Mouse (Mus musculus) forebrain, embryonic 11.5 days (tissue): ENCODE data around the gene Nudt3. TPM values are rescaled to one million over a fixed set of nuclear protein-coding genes. Genes with fewer than 3 reads are reported as not detected.

ENCODE experiments used
- ATAC-seq: fragments of 200-750 bp; cut with Nextera tagmentation; replicated peaks from 2 replicates; pipeline ENCODE4 v1.8.0; 2017; ENCODE audit warnings: moderate TSS enrichment; ENCODE audit not compliant: low FRiP score
- DNase-seq: peaks from one replicate; pipeline ENCODE4 v3.0.0-alpha.2; 2017; ENCODE audit warnings: low spot score
- H3K27ac ChIP-seq: fragments of 300-500 bp; sonication (generic); 2 replicates; pipeline ENCODE4 v1.5.1; 2014; ENCODE audit warnings: low read depth, low read length
- H3K27me3 ChIP-seq: fragments of 300-500 bp; sonication (generic); 2 replicates; pipeline ENCODE4 v1.6.1; 2014; ENCODE audit warnings: mild to moderate bottlenecking, low read length, mixed read lengths; ENCODE audit not compliant: control insufficient read depth, insufficient read depth
- H3K36me3 ChIP-seq: fragments of 300-500 bp; sonication (generic); 2 replicates; pipeline ENCODE4 v1.6.1; 2014; ENCODE audit warnings: mild to moderate bottlenecking, low read length, moderate library complexity, mixed read lengths; ENCODE audit not compliant: control insufficient read depth, insufficient read depth
- H3K4me1 ChIP-seq: fragments of 300-500 bp; sonication (generic); replicated peaks from 2 replicates; pipeline ENCODE4 v1.6.1; 2014; ENCODE audit warnings: low read length, mixed read lengths; ENCODE audit not compliant: control insufficient read depth, insufficient read depth
- H3K4me2 ChIP-seq: fragments of 300-500 bp; sonication (generic); 2 replicates; pipeline ENCODE4 v1.6.1; 2014; ENCODE audit warnings: low read depth, mild to moderate bottlenecking, low read length, moderate library complexity, mixed read lengths; ENCODE audit not compliant: severe bottlenecking
- H3K4me3 ChIP-seq: fragments of 300-500 bp; sonication (generic); 2 replicates; pipeline ENCODE4 v1.5.1; 2014; ENCODE audit warnings: low read depth, low read length
- H3K9ac ChIP-seq: fragments of 300-500 bp; sonication (generic); 2 replicates; pipeline ENCODE4 v1.6.1; 2014; ENCODE audit warnings: low read length
- H3K9me3 ChIP-seq: fragments of 300-500 bp; sonication (generic); 2 replicates; pipeline ENCODE4 v1.6.1; 2016; ENCODE audit warnings: low read length, mixed read lengths; ENCODE audit not compliant: control insufficient read depth
- WGBS: fragments of 180-500 bp; shearing (Covaris S2); extraction: QIAGEN DNeasy Blood & Tissue Kit; methylation state at CpG from one replicate; pipeline ENCODE4 v1.1.7; 2014; 5-methylcytosine and 5-hydroxymethylcytosine counted together
- polyA plus RNA-seq: library from polyadenylated mRNA; unstranded; fragments of >200 nt; fragmentation: Nextera tagmentation; extraction: Ambion mirVana; gene quantifications from 2 replicates; pipeline ENCODE4 v1.2.1, GENCODE M21; 2014

Gene Nudt3
- polyA plus RNA-seq, 1 experiment from 2014 or later = 50.5 TPM

DNA sequence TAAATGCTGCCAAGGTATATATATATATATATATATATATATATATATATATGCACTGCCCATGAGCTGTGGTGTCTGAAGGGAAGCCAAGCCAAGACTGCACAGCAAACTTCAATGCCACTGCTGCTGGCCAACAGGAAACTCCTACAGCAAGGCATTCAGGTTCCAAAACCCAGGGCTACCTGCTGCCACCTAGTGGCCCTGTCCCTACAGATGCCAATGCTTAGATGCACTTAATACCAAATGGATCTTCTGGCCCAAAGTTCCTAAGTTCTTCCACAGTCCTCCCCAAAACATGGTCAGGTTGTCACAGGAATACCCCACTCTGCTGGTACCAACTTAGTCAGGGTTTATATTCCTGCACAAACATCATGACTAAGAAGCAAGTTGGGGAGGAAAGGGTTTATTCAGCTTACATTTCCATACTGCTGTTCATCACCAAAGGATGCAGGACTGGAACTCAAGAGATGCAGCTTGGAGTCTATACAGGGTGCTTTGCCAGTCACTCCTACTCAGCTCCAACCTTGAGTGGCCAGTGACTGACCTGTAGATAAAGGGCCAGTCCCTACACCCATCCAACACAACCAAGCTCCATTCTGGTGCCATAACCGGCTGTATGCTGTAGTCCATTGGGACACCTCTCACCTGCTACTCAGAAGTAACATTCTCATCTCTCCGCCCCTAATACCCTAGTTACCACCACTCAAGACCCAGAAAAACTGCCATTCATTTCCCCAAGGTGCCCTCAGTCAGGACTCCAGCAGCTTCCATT lies 6.1 kb upstream of the Nudt3 start:
- Histone ChIP-seq H3K9ac (no peak overlapping the region), H3K4me2 (no peak overlapping the region), H3K9me3 (no peaks in the 10 kb centered on the region), H3K27ac (no peak overlapping the region), H3K4me3 (no peak overlapping the region), H3K4me1 (peaks cover 7% of the 10 kb centered on the region; the same call in 1 of the 2 replicates), H3K36me3 (peaks cover 27% of the 10 kb centered on the region), H3K27me3 (no peaks in the 10 kb centered on the region)
- 73% methylated on average over 2 of the region's 2 CpGs for WGBS
- DNase-seq = peak; percentile 89
- ATAC-seq = 0 out of 2 replicates have a peak, but pooled peaks have one; percentile 11

DNA sequence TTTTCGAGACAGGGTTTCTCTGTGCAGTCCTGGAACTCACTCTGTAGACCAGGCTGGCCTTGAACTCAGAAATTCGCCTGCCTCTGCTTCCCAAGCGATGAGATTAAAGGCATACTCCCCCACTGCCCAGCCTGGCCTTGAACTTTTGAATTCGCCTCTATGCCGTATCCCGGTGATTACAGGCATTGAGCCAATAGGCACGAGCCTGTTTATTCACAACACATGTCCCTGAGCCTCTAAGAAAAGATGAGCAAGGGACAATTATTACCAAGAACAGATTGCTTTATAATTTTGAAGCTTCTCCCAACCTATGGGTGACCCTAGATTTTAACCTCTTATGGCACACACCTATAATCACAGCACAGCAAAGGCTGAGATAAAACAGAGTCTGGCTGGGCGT lies 5.1 kb upstream of the Nudt3 start:
- ATAC-seq (no peak), DNase-seq (no peak)
- Histone ChIP-seq H3K27ac (no peak overlapping the region), H3K36me3 (peaks cover 26% of the 10 kb centered on the region), H3K9ac (no peak overlapping the region), H3K4me1 (peaks cover 5% of the 10 kb centered on the region; the same call in 1 of the 2 replicates), H3K27me3 (no peaks in the 10 kb centered on the region), H3K4me2 (no peak overlapping the region), H3K4me3 (no peak overlapping the region), H3K9me3 (no peaks in the 10 kb centered on the region)
- WGBS = 90% methylated on average over 8 of the region's 8 CpGs

DNA sequence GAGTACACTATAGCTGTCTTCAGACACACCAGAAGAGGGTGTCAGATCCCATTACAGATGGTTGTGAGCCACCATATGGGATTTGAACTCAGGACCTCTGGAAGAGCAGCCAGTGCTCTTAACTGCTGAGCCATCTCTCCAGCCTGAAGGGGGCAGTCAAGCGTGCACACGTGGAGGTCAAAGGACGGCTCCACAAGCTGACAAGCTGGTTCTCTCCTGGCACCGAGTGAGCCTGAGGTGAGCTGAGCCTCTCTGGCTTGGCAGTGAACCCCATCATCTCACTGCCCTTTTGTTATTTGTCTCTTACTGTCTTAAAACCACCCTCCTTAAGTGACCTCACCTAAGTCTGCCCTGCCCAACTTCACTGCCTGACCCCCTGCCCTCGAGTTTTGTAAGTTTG lies 4.2 kb upstream of the Nudt3 start:
- ATAC-seq = no peak
- H3K4me2 ChIP-seq = no peak overlapping the region
- H3K4me1 ChIP-seq = no peaks in the 10 kb centered on the region; the same call in 1 of the 2 replicates
- no peak overlapping the region for H3K27ac ChIP-seq
- whole genome bisulfite sequencing = 37% methylated on average over 5 of the region's 5 CpGs
- H3K9ac ChIP-seq = no peak overlapping the region
- H3K9me3 ChIP-seq = no peaks in the 10 kb centered on the region
- no peak for DNase-seq
- peaks cover 19% of the 10 kb centered on the region for H3K36me3 ChIP-seq
- no peak overlapping the region for H3K4me3 ChIP-seq
- H3K27me3 ChIP-seq = no peaks in the 10 kb centered on the region

DNA sequence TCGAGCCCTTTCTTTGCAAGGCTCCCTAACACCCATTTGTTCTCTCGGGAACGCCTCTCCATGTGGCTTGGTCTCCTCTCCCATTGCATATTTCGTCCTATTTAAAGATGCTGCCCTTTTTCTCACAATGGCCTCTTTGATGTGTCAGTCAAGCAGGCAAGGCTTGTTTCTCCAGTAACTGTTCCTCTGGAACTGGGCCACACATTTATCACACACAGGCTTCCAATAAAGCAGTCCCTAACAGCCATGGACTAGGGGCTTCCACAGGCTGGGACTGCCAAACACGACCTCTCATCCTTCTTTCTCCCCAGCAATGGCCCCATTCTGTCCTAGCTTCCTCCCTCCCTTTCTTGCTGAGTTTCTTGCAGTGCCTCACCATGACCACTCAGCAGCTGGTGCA lies 3.4 kb upstream of the Nudt3 start:
- Histone ChIP-seq H3K4me3 (no peak overlapping the region), H3K9me3 (no peaks in the 10 kb centered on the region), H3K4me1 (no peaks in the 10 kb centered on the region; the same call in 1 of the 2 replicates), H3K36me3 (peaks cover 12% of the 10 kb centered on the region), H3K27me3 (no peaks in the 10 kb centered on the region), H3K4me2 (no peak overlapping the region), H3K27ac (no peak overlapping the region), H3K9ac (no peak overlapping the region)
- DNase-seq (no peak), ATAC-seq (no peak)
- WGBS = 36% methylated on average over 5 of the region's 5 CpGs

DNA sequence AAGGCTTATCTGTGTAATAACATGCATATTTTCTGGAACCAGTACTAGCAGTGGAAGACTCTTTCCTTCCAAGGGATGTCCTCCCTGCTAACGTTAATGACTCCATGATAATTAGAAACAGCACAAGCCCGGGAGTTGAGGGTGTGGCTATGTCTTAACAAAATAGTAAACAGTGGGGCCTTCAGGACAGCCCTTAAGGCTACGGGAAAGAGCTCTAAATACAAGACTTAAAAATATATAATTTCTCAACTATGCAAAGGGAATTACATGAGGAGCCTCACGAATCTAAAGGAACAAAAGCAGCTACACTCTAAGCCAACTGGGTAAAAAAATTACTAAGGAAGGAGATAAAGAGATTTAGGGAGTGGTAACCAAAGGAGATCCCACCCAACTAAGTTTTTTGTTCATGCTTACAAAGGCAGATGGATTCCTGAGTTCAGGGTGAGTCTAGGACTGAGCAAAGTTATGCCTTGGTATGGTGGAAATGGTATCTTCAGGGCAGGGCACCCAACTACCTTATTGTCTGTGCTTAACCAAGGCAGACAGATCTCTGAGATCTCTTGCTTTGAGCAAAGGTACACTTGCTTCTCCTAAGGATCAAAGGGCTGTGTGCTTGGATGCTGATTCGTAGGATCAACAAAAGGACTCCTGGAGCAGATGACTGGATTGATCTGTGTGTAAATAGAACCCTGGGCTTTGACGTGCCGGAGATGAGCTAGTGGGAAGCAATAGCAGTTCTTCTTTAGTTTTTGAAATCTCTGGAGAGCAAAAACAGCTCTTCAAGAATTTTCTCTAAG lies 2.4 kb upstream of the Nudt3 start:
- no peak overlapping the region for H3K4me2 ChIP-seq
- peaks cover 5% of the 10 kb centered on the region; the same call in 1 of the 2 replicates for H3K4me1 ChIP-seq
- DNase-seq (no peak), ATAC-seq (no peak)
- 38% methylated on average over 7 of the region's 7 CpGs for WGBS
- no peak overlapping the region for H3K27ac ChIP-seq
- H3K27me3 ChIP-seq = no peaks in the 10 kb centered on the region
- no peaks in the 10 kb centered on the region for H3K9me3 ChIP-seq
- H3K36me3 ChIP-seq = peaks cover 2% of the 10 kb centered on the region; the same call in 1 of the 2 replicates
- no peak overlapping the region for H3K4me3 ChIP-seq
- no peak overlapping the region for H3K9ac ChIP-seq

DNA sequence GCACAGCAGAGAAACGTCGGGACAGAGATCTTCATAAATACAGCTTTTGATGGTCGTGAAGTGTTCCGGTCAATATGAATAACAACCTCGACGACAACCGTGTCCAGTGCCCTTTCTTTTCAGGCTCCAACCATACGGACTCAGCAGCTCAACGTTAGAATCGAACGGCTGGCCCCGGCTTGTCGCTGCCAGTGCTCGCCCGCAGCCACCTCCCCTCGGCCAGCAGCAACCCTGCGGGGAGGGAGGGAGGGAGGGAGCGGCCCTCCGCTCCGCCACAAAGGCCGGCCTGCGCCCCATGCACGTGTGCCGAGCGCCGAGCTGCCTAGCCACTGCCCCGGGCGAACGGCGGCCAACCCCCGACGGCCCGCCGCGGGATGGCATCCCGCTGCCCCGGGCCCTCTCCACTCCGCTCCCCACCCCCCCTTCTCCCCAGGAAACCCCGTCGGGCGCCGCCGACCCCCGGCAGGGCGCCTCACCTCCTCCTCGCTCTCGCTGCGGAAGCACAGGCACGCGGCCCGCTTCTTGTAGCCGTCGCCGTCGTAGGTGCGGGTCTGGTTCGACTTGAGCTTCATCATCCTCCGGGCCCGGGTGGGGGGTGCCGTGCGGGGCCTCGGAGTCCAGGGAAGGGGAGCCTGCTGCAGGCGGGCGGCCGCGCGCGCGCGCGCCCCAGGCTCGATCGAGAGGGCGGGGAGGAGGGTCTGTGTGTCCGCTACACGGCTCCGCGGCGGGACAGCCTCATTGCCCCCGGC lies 510 bp downstream of the Nudt3 start:
- Histone ChIP-seq H3K27me3 (no peaks in the 10 kb centered on the region), H3K4me1 (peaks cover 8% of the 10 kb centered on the region; the same call in 1 of the 2 replicates)
- under 1% methylated on average over 61 of the region's 80 CpGs for WGBS

DNA sequence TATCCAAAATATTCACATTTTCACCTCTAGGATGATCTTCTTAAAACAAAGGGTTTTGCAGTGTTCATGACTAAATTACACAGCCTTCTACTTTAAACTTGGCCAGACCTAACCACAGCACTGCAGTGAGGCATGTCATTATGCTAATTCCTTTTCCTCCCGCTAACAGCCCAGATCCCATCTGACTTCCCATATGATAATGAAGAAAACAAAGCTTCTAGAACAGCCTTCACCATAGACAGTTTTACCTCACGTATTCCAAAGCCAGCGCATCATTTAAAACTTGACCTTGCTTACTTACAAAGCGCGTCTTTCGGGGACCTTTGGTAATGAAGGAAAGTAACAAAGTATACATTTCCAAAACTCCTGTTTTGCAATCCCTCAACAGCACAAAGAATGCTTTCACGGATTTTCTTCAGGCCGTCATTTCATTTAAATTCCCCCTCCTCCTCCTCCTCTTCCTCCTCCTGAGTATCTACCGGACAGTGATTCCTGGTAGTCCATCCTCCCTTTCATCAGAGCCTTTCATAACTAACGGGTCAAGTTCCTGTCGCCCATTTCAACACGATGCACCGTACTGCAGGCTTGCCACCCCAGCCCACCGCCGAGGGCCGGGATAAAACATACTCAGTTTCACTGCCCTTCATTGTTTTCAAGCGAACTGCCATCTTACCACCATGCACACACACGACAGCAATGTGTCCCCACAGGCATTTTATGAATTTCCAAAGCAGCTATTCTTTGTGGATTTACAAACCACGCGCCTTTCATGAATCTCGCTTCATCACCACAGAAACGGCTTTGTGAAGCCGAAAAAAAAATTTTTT lies 1.4 kb downstream of the Nudt3 start:
- no peaks in the 10 kb centered on the region for H3K27me3 ChIP-seq
- peaks cover 3% of the 10 kb centered on the region; the same call in 1 of the 2 replicates for H3K9me3 ChIP-seq
- H3K4me1 ChIP-seq = peaks cover 8% of the 10 kb centered on the region; the same call in 1 of the 2 replicates
- peak overlapping the region; percentile 97 for H3K4me3 ChIP-seq
- no peak for ATAC-seq
- H3K36me3 ChIP-seq = peaks cover 4% of the 10 kb centered on the region; the same call in 1 of the 2 replicates
- no peak for DNase-seq
- H3K27ac ChIP-seq = peak overlapping the region; percentile 96
- peak overlapping the region; percentile 58 for H3K4me2 ChIP-seq
- H3K9ac ChIP-seq = peak overlapping the region; percentile 100
- WGBS = 3% methylated on average over 23 of the region's 23 CpGs

More for the DNA sequence above, 510 bp downstream of the Nudt3 start:
- Histone ChIP-seq H3K27ac (peak overlapping the region; percentile 96), H3K4me2 (peak overlapping the region; percentile 58), H3K36me3 (peaks cover 3% of the 10 kb centered on the region; the same call in 1 of the 2 replicates), H3K9me3 (no peaks in the 10 kb centered on the region; the same call in 1 of the 2 replicates), H3K9ac (peak overlapping the region; percentile 100), H3K4me3 (peak overlapping the region; percentile 97)
- DNase-seq = peak; percentile 89
- peak; percentile 69 for ATAC-seq
